Mouse (Mus musculus) lung, postnatal 0 days (tissue): ENCODE measurements at regions not wholly inside any gene's neighbourhood (a gene's known extent, or its start where the extent isn't known, plus 50 kb on each side); places are given as distances from the start of the nearest gene placed in this dataset.
A peak's percentile ranks its signal among the peaks of the same experiment; 100 is the strongest.

Experiments
- CTCF ChIP-seq: IDR thresholded peaks from 2 replicates; pipeline ENCODE4 v1.5.1; 2016; ENCODE audit warnings: antibody characterized with exemption, mild to moderate bottlenecking
- EP300 ChIP-seq: IDR thresholded peaks from 2 replicates; pipeline ENCODE4 v1.6.1; 2016; ENCODE audit warnings: antibody characterized with exemption, mild to moderate bottlenecking, control low read depth

- TF ChIP-seq CTCF, result no peak
- peak; percentile 46; the same call in 1 of the 2 replicates for TF ChIP-seq EP300
These were observed 194.6 kb upstream of the Bcl6 start for GRCm38 (mm10) chr16:24183216-24183615.
